Mouse (Mus musculus): ENCODE measurements at regions not wholly inside any gene's neighbourhood (a gene's known extent, or its start where the extent isn't known, plus 50 kb on each side); places are given as distances from the start of the nearest gene placed in this dataset.

GRCm38 (mm10) chr4:53239856-53240255 lies 80.2 kb upstream of the Abca1 start:
- in situ Hi-C loops (cut with MboI; ENCODE audit: low pct_ligation_motif_present, low pct_unique_long_range_greater_than_20kb, low sequenced_read_pairs), result no loop called here
- Histone ChIP-seq H3K79me2 (replicated peaks; ENCODE audit: control insufficient read depth, extremely low read depth, insufficient read depth, poor library complexity, severe bottlenecking) (no peaks in the 10 kb centered on the region), H3K4me3 (replicated peaks in 1 of 3; ENCODE audit: low read depth in 2 of 3, low read length in 2 of 3, poor library complexity in 1 of 3) (no peak overlapping the region), H3K4me2 (ENCODE audit: insufficient read depth, low read depth, poor library complexity, severe bottlenecking) (no peak overlapping the region), H3K9me3 (replicated peaks; ENCODE audit: low read length) (no peaks in the 10 kb centered on the region), H3K36me3 (replicated peaks in 1 of 2; ENCODE audit: control insufficient read depth in 1 of 2, insufficient read depth in 1 of 2, low read length in 1 of 2) (no peaks in the 10 kb centered on the region), H3K27me3 (replicated peaks) (no peaks in the 10 kb centered on the region), H3K9ac (ENCODE audit: insufficient read depth, low read depth) (no peak overlapping the region), H3K27ac (ENCODE audit: insufficient read depth, low read depth) (no peak overlapping the region), H3K4me1 (ENCODE audit: control insufficient read depth in 1 of 2, insufficient read depth in 2 of 2) (peaks cover 5 to 24% of the 10 kb centered on the region in 2 experiments)
- TF ChIP-seq MAFK (IDR thresholded peaks at IDR 0.05; ENCODE audit: insufficient replicate concordance, low read length) (no peak), E2F4 (IDR thresholded peaks at IDR 0.05; ENCODE audit: insufficient replicate concordance, low read depth, low read length) (no peak), JUND (conservative IDR thresholded peaks at IDR 0.05; ENCODE audit: low read depth, low read length) (no peak), USF2 (conservative IDR thresholded peaks at IDR 0.05; ENCODE audit: low read depth, low read length) (no peak), KAT2A (IDR thresholded peaks at IDR 0.05; ENCODE audit: insufficient replicate concordance, low read length) (no peak), ELF1 (IDR thresholded peaks at IDR 0.05; ENCODE audit: low read depth, low read length) (no peak), MEF2A (IDR thresholded peaks at IDR 0.05; ENCODE audit: borderline replicate concordance, low read depth, low read length) (no peak), HCFC1 (IDR thresholded peaks at IDR 0.05; ENCODE audit: low read depth, low read length) (no peak), TBP (conservative IDR thresholded peaks at IDR 0.05; ENCODE audit: low read depth, low read length) (no peak), ETS1 (conservative IDR thresholded peaks at IDR 0.05; ENCODE audit: low read depth, low read length) (no peak), IRF4 (IDR thresholded peaks at IDR 0.05; ENCODE audit: low read depth, low read length) (no peak), BHLHE40 (IDR thresholded peaks at IDR 0.05; ENCODE audit: low read depth, low read length) (no peak)
- DNase-seq (ENCODE audit: extremely low read depth), result no peak
- dilution Hi-C loops (cut with MboI; ENCODE audit: extremely low pct_ligation_motif_present, extremely low pct_unique_long_range_greater_than_20kb, low sequenced_read_pairs), result no loop called here

GRCm38 (mm10) chr4:53238314-53239259 lies 78.9 kb upstream of the Abca1 start:
- Histone ChIP-seq H3K27me3 (replicated peaks) (no peaks in the 10 kb centered on the region), H3K4me2 (ENCODE audit: insufficient read depth, low read depth, poor library complexity, severe bottlenecking) (no peak overlapping the region), H3K79me2 (replicated peaks; ENCODE audit: control insufficient read depth, extremely low read depth, insufficient read depth, poor library complexity, severe bottlenecking) (no peaks in the 10 kb centered on the region), H3K9me3 (replicated peaks; ENCODE audit: low read length) (no peaks in the 10 kb centered on the region), H3K9ac (ENCODE audit: insufficient read depth, low read depth) (no peak overlapping the region), H3K36me3 (replicated peaks in 1 of 2; ENCODE audit: control insufficient read depth in 1 of 2, insufficient read depth in 1 of 2, low read length in 1 of 2) (no peaks in the 10 kb centered on the region), H3K27ac (ENCODE audit: insufficient read depth, low read depth) (no peak overlapping the region), H3K4me3 (replicated peaks in 1 of 3; ENCODE audit: low read depth in 2 of 3, low read length in 2 of 3, poor library complexity in 1 of 3) (no peak overlapping the region), H3K4me1 (ENCODE audit: control insufficient read depth in 1 of 2, insufficient read depth in 2 of 2) (peaks cover 5 to 24% of the 10 kb centered on the region in 2 experiments)
- TF ChIP-seq MAFK (IDR thresholded peaks at IDR 0.05; ENCODE audit: insufficient replicate concordance, low read length) (peak; percentile 63; the same call in 1 of the 2 replicates), SIN3A (IDR thresholded peaks at IDR 0.05; ENCODE audit: low read length) (no peak)
- in situ Hi-C loops (cut with MboI; ENCODE audit: low pct_ligation_motif_present, low pct_unique_long_range_greater_than_20kb, low sequenced_read_pairs) (no loop called here), dilution Hi-C loops (cut with MboI; ENCODE audit: extremely low pct_ligation_motif_present, extremely low pct_unique_long_range_greater_than_20kb, low sequenced_read_pairs) (no loop called here)
- peak; percentile 72 for DNase-seq (ENCODE audit: extremely low read depth)
